Mouse (Mus musculus): ENCODE results near the gene Sertm1. TPM values are rescaled to one million over a fixed set of nuclear protein-coding genes. Genes with fewer than 3 reads are reported as not detected.

The Sertm1 gene
- 0.63 and 0.95 TPM in 2 replicates for polyA plus RNA-seq (2015; fragmentation: Nextera tagmentation; extraction: Ambion mirVana)

- Histone ChIP-seq H3K27ac (replicated peaks) (no peak within 1 kb of the TSS), H3K27me3 (peaks cover 44% of the 10 kb centered on the region), H3K4me3 (peak within 1 kb of the TSS; percentile 59), H3K4me1 (replicated peaks) (peaks cover 21% of the 10 kb centered on the region), H3K9me3 (no peaks in the 10 kb centered on the region), H3K4me2 (peak within 1 kb of the TSS; percentile 97), H3K36me3 (no peaks in the 10 kb centered on the region), H3K9ac (peak within 1 kb of the TSS; percentile 70)
- WGBS, result 0% methylated on average over 38 of the region's 38 CpGs
- peak; percentile 98 for ATAC-seq (ENCODE audit: low read depth)
These were observed at the start of gene Sertm1 for GRCm38 (mm10) chr3:54915643-54916071. Sertm1 (minus strand) TSS chr3:54915887.

- Histone ChIP-seq H3K4me3 (no peak overlapping the region), H3K9ac (no peak overlapping the region), H3K4me2 (no peak overlapping the region), H3K27me3 (no peaks in the 10 kb centered on the region), H3K27ac (replicated peaks) (peak overlapping the region; percentile 23; the same call in 1 of the 2 replicates), H3K9me3 (no peaks in the 10 kb centered on the region), H3K4me1 (replicated peaks) (peaks cover 9% of the 10 kb centered on the region), H3K36me3 (no peaks in the 10 kb centered on the region)
- 40% methylated on average over 3 of the region's 3 CpGs for WGBS
- ATAC-seq (ENCODE audit: low read depth), result no peak
These were observed 49.3 kb upstream of the Sertm1 start for GRCm38 (mm10) chr3:54964948-54965506.

GRCm38 (mm10) chr3:54943067-54943810 is 27.6 kb upstream of the Sertm1 start:
- Histone ChIP-seq H3K27me3 (no peaks in the 10 kb centered on the region), H3K27ac (replicated peaks) (no peak overlapping the region), H3K36me3 (no peaks in the 10 kb centered on the region), H3K4me1 (replicated peaks) (no peaks in the 10 kb centered on the region), H3K9ac (no peak overlapping the region), H3K4me3 (no peak overlapping the region), H3K4me2 (no peak overlapping the region), H3K9me3 (no peaks in the 10 kb centered on the region)
- no peak for ATAC-seq (ENCODE audit: low read depth)
- 71% methylated on average over 6 of the region's 6 CpGs for WGBS

- no peaks in the 10 kb centered on the region for H3K4me1 ChIP-seq (replicated peaks)
- ATAC-seq (ENCODE audit: low read depth), result no peak
- H3K36me3 ChIP-seq, result no peaks in the 10 kb centered on the region
- 76% methylated on average over 4 of the region's 4 CpGs for WGBS
- H3K27ac ChIP-seq (replicated peaks), result no peak overlapping the region
- H3K9ac ChIP-seq, result no peak overlapping the region
- no peak overlapping the region for H3K4me3 ChIP-seq
- no peaks in the 10 kb centered on the region for H3K27me3 ChIP-seq
- H3K9me3 ChIP-seq, result no peaks in the 10 kb centered on the region
- H3K4me2 ChIP-seq, result no peak overlapping the region
These were observed 18.8 kb upstream of the Sertm1 start for GRCm38 (mm10) chr3:54934535-54934934.

- no peak overlapping the region for H3K4me2 ChIP-seq
- no peaks in the 10 kb centered on the region for H3K9me3 ChIP-seq
- H3K9ac ChIP-seq, result no peak overlapping the region
- no peaks in the 10 kb centered on the region for H3K4me1 ChIP-seq (replicated peaks)
- WGBS, result 87% methylated on average over 4 of the region's 4 CpGs
- no peak overlapping the region for H3K27ac ChIP-seq (replicated peaks)
- H3K27me3 ChIP-seq, result no peaks in the 10 kb centered on the region
- no peaks in the 10 kb centered on the region for H3K36me3 ChIP-seq
- no peak overlapping the region for H3K4me3 ChIP-seq
- ATAC-seq (ENCODE audit: low read depth), result no peak
These were observed 16.9 kb upstream of the Sertm1 start for GRCm38 (mm10) chr3:54932599-54932998.

GRCm38 (mm10) chr3:54920425-54920824 is 4.7 kb upstream of the Sertm1 start:
- WGBS, result 74% methylated on average over 3 of the region's 3 CpGs

GRCm38 (mm10) chr3:54914845-54915642 is 643 bp downstream of the Sertm1 start:
- Histone ChIP-seq H3K36me3 (no peaks in the 10 kb centered on the region), H3K4me3 (peak overlapping the region; percentile 59), H3K4me1 (replicated peaks) (peaks cover 21% of the 10 kb centered on the region), H3K27ac (replicated peaks) (no peak overlapping the region), H3K9me3 (no peaks in the 10 kb centered on the region), H3K27me3 (peaks cover 44% of the 10 kb centered on the region), H3K4me2 (peak overlapping the region; percentile 97), H3K9ac (peak overlapping the region; percentile 70)
- 3% methylated on average over 31 of the region's 31 CpGs for WGBS
- peak; percentile 74 for ATAC-seq (ENCODE audit: low read depth)

More at GRCm38 (mm10) chr3:54920425-54920824, 4.7 kb upstream of the Sertm1 start:
- Histone ChIP-seq H3K9ac (no peak overlapping the region), H3K27ac (replicated peaks) (no peak overlapping the region), H3K27me3 (peaks cover 19% of the 10 kb centered on the region), H3K36me3 (no peaks in the 10 kb centered on the region), H3K9me3 (no peaks in the 10 kb centered on the region), H3K4me1 (replicated peaks) (peaks cover 10% of the 10 kb centered on the region), H3K4me2 (no peak overlapping the region), H3K4me3 (no peak overlapping the region)
- no peak for ATAC-seq (ENCODE audit: low read depth)

GRCm38 (mm10) chr3:54908878-54909277 is 6.8 kb downstream of the Sertm1 start:
- ATAC-seq (ENCODE audit: low read depth), result no peak
- H3K27ac ChIP-seq (replicated peaks), result no peak overlapping the region
- no peak overlapping the region for H3K9ac ChIP-seq
- H3K36me3 ChIP-seq, result no peaks in the 10 kb centered on the region
- H3K27me3 ChIP-seq, result peaks cover 10% of the 10 kb centered on the region
- 83% methylated on average over 1 of the region's 1 CpGs for WGBS
- H3K4me3 ChIP-seq, result no peak overlapping the region
- no peaks in the 10 kb centered on the region for H3K9me3 ChIP-seq
- H3K4me2 ChIP-seq, result no peak overlapping the region
- H3K4me1 ChIP-seq (replicated peaks), result no peaks in the 10 kb centered on the region

GRCm38 (mm10) chr3:54897974-54898373 is 17.7 kb downstream of the Sertm1 start:
- Histone ChIP-seq H3K9me3 (no peaks in the 10 kb centered on the region), H3K9ac (no peak overlapping the region), H3K36me3 (no peaks in the 10 kb centered on the region), H3K27ac (replicated peaks) (no peak overlapping the region), H3K4me1 (replicated peaks) (no peaks in the 10 kb centered on the region), H3K4me2 (no peak overlapping the region), H3K4me3 (no peak overlapping the region), H3K27me3 (no peaks in the 10 kb centered on the region)
- ATAC-seq (ENCODE audit: low read depth), result no peak
- 76% methylated on average over 10 of the region's 10 CpGs for WGBS

- Histone ChIP-seq H3K9me3 (no peaks in the 10 kb centered on the region), H3K4me3 (no peak overlapping the region), H3K36me3 (no peaks in the 10 kb centered on the region), H3K27ac (replicated peaks) (no peak overlapping the region), H3K4me2 (no peak overlapping the region), H3K9ac (no peak overlapping the region), H3K27me3 (no peaks in the 10 kb centered on the region), H3K4me1 (replicated peaks) (no peaks in the 10 kb centered on the region; the same call in 1 of the 2 replicates)
- 73% methylated on average over 1 of the region's 1 CpGs for WGBS
- no peak for ATAC-seq (ENCODE audit: low read depth)
These were observed 20.8 kb downstream of the Sertm1 start for GRCm38 (mm10) chr3:54894891-54895290.

- Histone ChIP-seq H3K9me3 (no peaks in the 10 kb centered on the region), H3K4me2 (no peak overlapping the region), H3K9ac (no peak overlapping the region), H3K27me3 (no peaks in the 10 kb centered on the region), H3K4me1 (replicated peaks) (no peaks in the 10 kb centered on the region; the same call in 1 of the 2 replicates), H3K36me3 (no peaks in the 10 kb centered on the region), H3K27ac (replicated peaks) (no peak overlapping the region), H3K4me3 (no peak overlapping the region)
- ATAC-seq (ENCODE audit: low read depth), result no peak
- 44% methylated on average over 4 of the region's 4 CpGs for WGBS
These were observed 23.5 kb downstream of the Sertm1 start for GRCm38 (mm10) chr3:54892218-54892617.

GRCm38 (mm10) chr3:54886501-54886900 is 29.2 kb downstream of the Sertm1 start:
- Histone ChIP-seq H3K9me3 (no peaks in the 10 kb centered on the region), H3K27ac (replicated peaks) (no peak overlapping the region), H3K27me3 (no peaks in the 10 kb centered on the region), H3K4me2 (no peak overlapping the region), H3K9ac (no peak overlapping the region), H3K4me1 (replicated peaks) (no peaks in the 10 kb centered on the region), H3K4me3 (no peak overlapping the region), H3K36me3 (no peaks in the 10 kb centered on the region)
- no peak for ATAC-seq (ENCODE audit: low read depth)
- WGBS, result 83% methylated on average over 2 of the region's 2 CpGs

Data from neural tube, embryonic 13.5 days (tissue).